Mouse (Mus musculus): ENCODE measurements around the gene Rph3al.
A peak's percentile ranks its signal among the peaks of the same experiment; 100 is the strongest.

The Rph3al gene

GRCm38 (mm10) chr11:75948789-75949188 lies 10.6 kb upstream of the Rph3al start:
- no peak for DNase-seq

DNA sequence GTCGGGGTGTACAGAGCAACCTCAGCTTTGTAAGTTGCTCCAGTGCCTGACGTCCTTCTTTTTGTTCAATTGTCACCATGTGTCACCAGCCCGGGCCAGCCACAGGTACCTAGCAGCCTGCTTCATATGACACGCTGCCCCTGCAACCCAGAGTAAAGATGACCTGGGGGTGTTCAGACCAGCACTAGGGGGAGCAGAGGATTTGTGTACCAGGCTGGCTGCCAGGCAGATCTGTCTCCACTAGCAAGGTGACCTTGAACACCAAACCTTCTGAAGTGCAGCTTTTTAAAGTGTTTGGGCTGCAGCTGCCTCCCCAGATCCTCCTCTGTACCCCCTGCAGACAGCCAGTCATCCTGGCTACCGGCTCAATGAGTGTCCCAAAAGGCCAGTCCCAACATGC lies 9.0 kb upstream of the Rph3al start:
- peak; percentile 11 for DNase-seq

GRCm38 (mm10) chr11:75945805-75946450 lies 7.7 kb upstream of the Rph3al start:
- no peak for DNase-seq

DNA sequence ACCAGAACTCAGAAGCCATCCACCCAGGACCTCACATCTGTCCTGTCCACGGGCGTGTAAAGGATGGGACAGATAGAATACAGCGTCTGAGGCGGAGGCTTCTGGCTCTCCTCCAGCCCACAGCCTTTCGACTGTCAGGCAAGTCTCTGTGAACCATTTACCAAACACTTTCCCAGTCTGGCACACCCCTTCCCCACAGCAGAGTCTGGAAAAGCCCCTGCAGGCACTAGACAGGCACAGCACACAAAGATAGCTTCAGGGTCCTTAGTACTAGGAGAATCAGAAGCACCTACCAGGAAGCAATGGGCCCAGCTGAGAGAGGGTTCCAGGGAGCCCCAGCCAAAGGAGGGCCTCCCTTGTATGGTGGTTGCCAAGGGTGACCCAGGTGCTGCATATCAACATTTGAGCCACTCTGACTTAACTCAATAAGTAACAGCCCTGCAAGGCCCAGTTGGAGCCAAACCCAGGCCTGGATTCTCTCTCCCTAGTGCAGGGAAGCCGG lies 808 bp downstream of the Rph3al start:
- DNase-seq: no peak

DNA sequence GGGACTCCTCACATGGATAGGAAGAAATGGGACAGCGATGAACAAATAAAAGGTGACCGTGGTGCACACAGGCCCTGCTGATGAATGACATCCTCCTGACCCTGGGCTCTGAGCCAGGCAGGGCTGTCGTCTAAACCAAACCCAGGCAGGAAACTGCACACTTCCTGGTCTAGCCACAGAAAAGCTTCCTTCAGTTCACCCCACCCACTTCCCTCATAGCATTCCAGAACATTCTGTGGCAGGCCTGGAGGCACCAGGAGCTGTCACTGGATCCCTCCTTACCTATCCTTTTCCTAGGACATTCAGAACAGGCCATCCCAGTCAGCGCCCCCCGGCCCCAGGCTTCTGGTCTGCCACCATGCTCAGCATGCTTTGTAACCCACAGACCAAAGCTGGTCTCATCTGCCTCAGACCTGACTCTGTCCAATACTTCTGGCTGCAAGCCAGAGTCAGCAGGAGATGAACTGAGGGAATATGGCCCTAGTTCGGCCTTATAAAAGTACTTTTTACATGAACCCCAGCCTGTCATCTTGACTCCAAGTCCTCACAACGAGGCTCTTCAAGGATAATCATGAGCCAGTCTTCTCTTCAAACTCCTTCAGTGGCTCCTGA lies 2.3 kb downstream of the Rph3al start:
- DNase-seq: peak; percentile 37

DNA sequence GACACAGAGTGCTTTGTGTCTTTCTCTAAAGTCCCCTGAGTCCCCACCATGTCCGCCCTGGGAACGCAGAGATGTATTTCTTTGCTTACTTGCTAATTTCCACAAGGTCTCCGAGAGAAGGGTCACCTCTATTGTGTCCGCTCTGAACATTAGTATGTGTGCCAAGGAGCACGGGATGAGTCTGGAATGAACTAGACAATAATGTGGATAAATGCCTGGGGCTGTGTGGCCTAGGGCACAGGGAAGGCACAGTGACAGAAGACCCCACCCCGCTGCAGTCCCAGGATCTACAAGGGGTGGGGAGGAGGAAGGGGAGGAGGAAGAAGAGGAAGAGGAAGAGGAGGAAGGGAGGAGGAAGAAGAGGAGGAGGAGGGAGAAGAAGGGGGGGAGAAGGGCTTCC lies 3.8 kb downstream of the Rph3al start:
- no peak for DNase-seq

GRCm38 (mm10) chr11:75933371-75933770 lies 4.9 kb downstream of the Rph3al start:
- no peak for DNase-seq

- DNase-seq: no peak
Observed at GRCm38 (mm10) chr11:75930911-75931678, 7.1 kb downstream of the Rph3al start.

DNA sequence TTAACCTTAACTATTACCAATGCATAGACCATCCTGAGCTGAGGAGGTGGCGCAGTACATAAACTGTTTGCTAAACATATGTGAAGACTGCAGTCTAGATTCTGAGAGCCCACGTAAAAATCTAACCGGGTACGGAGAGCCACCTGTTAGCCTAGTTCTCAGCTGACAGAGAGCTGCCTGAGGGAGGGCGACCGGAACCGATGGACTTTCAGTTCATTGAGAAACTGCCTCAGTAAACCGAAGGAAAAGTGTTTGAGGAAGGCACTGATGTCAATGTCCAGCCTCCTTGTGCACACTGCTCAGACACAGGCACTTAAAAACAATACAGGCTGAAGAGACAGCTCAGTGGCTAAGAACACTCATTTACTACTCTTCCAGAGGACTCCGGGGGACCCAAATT lies 8.0 kb downstream of the Rph3al start:
- DNase-seq: no peak

GRCm38 (mm10) chr11:75927881-75928280 lies 10.3 kb downstream of the Rph3al start:
- DNase-seq: no peak

GRCm38 (mm10) chr11:75926431-75927312 lies 11.6 kb downstream of the Rph3al start:
- DNase-seq: peak; percentile 58

DNA sequence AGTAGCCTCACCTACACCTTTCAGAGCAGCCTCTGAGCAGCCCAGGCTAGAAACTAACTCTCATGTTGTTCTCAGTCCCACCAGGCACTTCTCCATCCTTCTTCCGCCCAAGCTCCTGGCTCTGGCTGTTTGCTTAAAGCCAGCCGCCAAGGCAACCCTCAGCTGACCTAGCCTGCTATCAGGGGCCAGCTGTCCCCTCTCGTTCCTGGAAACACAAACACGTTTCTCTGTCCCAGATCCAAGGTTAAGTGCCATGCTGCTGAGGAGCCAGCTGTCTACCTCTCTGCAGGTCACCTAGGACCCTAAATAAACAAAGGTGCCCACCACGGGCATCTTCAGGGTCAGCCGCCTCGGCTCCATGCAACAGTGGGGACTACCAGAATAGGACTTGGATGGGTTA lies 12.4 kb downstream of the Rph3al start:
- DNase-seq: no peak

DNA sequence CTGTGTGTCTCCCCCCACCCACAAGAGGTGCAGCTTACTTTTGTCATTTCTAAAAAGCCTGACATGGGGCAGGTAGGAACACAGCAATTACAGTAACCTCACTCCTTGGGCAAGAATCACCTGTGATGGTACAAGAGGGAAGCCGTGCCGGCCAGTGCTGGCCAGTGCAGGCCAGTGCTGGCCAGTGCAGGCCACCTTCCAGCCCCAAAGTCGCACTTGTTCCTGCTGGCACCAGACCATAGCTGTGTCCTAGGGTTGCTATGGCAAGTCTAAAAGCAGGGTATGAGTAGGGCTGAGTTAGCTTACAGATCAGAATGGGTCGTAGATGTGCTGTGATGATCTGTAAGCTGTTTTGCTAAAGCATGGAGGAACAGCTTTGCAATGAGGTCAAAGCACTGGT lies 15.5 kb downstream of the Rph3al start:
- DNase-seq: no peak

GRCm38 (mm10) chr11:75919139-75919538 lies 19.1 kb downstream of the Rph3al start:
- no peak for DNase-seq

DNA sequence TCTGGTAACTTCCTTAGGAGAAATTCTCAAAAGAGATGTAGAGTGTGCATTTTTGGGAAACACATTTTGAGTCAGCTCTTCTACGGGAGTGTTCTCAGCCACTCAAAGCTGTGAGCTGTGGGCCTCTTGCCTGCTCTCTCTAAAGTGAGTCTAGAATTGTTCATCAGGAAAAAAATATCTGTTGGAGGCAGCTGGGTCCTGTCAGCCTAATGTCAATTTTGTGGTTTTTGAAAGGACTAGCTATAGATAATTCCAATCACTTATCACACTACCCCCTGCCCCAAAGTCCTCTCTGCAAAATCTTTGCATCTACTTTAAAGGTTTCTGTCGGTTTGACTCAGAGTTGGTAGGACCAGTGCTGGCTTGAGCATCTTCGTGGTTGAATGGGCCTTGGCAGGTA lies 20.9 kb downstream of the Rph3al start:
- no peak for DNase-seq

DNA sequence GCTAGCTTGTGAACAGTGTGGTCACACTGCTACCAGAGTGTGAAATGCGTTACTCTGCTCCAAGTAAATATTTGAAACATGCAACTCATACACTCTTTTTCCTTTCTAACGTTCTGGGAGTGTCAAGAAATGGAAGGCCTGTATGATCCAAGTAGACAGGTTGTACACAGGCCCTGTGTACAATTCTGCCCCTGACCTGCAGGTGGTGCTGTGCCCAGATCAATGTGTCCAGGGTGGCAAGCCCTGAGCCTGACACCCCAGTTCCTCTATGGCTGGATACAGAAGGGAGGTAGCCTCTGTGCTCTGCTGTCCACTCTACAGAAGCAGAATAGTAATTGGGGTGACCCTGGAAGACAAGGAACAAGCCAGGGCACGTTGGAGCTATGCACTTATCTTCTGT lies 24.3 kb downstream of the Rph3al start:
- DNase-seq: peak; percentile 78

GRCm38 (mm10) chr11:75912944-75913657 lies 25.1 kb downstream of the Rph3al start:
- peak; percentile 55 for DNase-seq

GRCm38 (mm10) chr11:75911962-75912361 lies 26.3 kb downstream of the Rph3al start:
- peak; percentile 18 for DNase-seq

- DNase-seq: no peak
Observed at GRCm38 (mm10) chr11:75909702-75910429, 28.4 kb downstream of the Rph3al start.

DNA sequence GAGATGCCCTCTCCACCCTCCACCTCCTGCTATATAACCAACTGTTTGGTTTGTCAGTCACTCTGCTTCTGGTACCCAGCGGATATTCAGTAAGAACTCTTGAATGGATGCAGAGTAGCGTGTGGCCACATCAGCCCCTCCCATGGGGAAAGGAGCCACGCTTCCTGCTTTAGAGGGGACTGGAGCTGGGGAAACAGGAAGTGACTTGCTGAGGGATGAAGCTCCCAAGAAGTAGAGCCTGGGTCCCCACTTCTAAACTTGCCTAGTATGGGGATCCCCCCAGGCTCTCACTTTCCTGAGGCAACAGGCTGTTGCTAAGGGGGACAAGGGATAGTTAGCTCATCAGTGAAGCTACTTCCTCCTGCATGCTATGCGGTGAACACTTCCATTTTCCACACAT lies 30.8 kb downstream of the Rph3al start:
- DNase-seq: no peak

- DNase-seq: no peak
Observed at GRCm38 (mm10) chr11:75906556-75906955, 31.7 kb downstream of the Rph3al start.

- DNase-seq: no peak
Observed at GRCm38 (mm10) chr11:75904982-75905381, 33.2 kb downstream of the Rph3al start.

Data from thymus, postnatal 14 days (tissue).